Mouse (Mus musculus): ENCODE measurements around the gene Anp32b. TPM values are rescaled to one million over a fixed set of nuclear protein-coding genes. Genes with fewer than 3 reads are reported as not detected.

Anp32b gene
- polyA plus RNA-seq, 1 experiment from 2014 or later = 259 TPM

GRCm38 (mm10) chr4:46521457-46521856 lies 70.8 kb downstream of the Anp32b start:
- H3K9ac ChIP-seq = no peak overlapping the region
- no peak overlapping the region for H3K4me3 ChIP-seq (replicated peaks)
- H3K4me2 ChIP-seq = no peak overlapping the region
- H3K27me3 ChIP-seq (replicated peaks) = no peaks in the 10 kb centered on the region
- no peaks in the 10 kb centered on the region for H3K9me3 ChIP-seq
- no peak overlapping the region for H3K27ac ChIP-seq
- H3K36me3 ChIP-seq = no peaks in the 10 kb centered on the region
- H3K4me1 ChIP-seq = no peaks in the 10 kb centered on the region
- no peak for ATAC-seq (ENCODE audit: insufficient read depth, low FRiP score, low read depth)
- WGBS = 66% methylated on average over 10 of the region's 10 CpGs

Other genes with a start within 250 kb of the Anp32b start
- 0.54 and 0.71 TPM in 2 replicates for gene Foxe1, start 107.3 kb upstream of the Anp32b start, polyA plus RNA-seq (2015; fragmentation: Nextera tagmentation; extraction: Ambion mirVana)
- gene Trmo, start 61.5 kb upstream of the Anp32b start, polyA plus RNA-seq (2015; fragmentation: Nextera tagmentation; extraction: Ambion mirVana) = 10.0 and 10.3 TPM in 2 replicates
- 13.2 and 31.5 TPM in 2 replicates for gene Hemgn, start 37.4 kb upstream of the Anp32b start, polyA plus RNA-seq (2015; fragmentation: Nextera tagmentation; extraction: Ambion mirVana)
- 88.6 and 96.7 TPM in 2 replicates for gene Nans, start 38.3 kb downstream of the Anp32b start, polyA plus RNA-seq (2015; fragmentation: Nextera tagmentation; extraction: Ambion mirVana)
- gene Trim14, start 85.2 kb downstream of the Anp32b start, polyA plus RNA-seq (2015; fragmentation: Nextera tagmentation; extraction: Ambion mirVana) = 5.2 and 5.3 TPM in 2 replicates
- 20.4 and 29.1 TPM in 2 replicates for gene Coro2a, start 151.3 kb downstream of the Anp32b start, polyA plus RNA-seq (2015; fragmentation: Nextera tagmentation; extraction: Ambion mirVana)
- gene Tbc1d2, start 199.3 kb downstream of the Anp32b start, polyA plus RNA-seq (2015; fragmentation: Nextera tagmentation; extraction: Ambion mirVana) = 2.9 and 3.4 TPM in 2 replicates